Mouse (Mus musculus) heart, adult 2 months (tissue): ENCODE results near the gene Cmbl. TPM values are rescaled to one million over a fixed set of nuclear protein-coding genes. Genes with fewer than 3 reads are reported as not detected.

Experiments
- DNase-seq, 2 experiments: peaks; one replicate each; pipeline ENCODE4 v3.0.0; 2021
- H3K27ac ChIP-seq: fragments of 200-600 bp; 2 replicates; pipeline ENCODE4 v1.8.1; 2022
- H3K27me3 ChIP-seq: fragments of 200-500 bp; 2 replicates; pipeline ENCODE4 v1.6.1; 2012; ENCODE audit warnings: mild to moderate bottlenecking, low read length, inconsistent platforms, mixed read lengths; ENCODE audit not compliant: control insufficient read depth, insufficient read depth
- H3K36me3 ChIP-seq: fragments of 200-500 bp; 2 replicates; pipeline ENCODE4 v1.6.1; 2012; ENCODE audit warnings: low read length, inconsistent platforms; ENCODE audit not compliant: control insufficient read depth, insufficient read depth
- H3K4me1 ChIP-seq: fragments of 200-500 bp; 2 replicates; pipeline ENCODE4 v1.6.1; 2011; ENCODE audit warnings: low read length; ENCODE audit not compliant: control insufficient read depth, insufficient read depth
- H3K4me3 ChIP-seq: fragments of 200-600 bp; 2 replicates; pipeline ENCODE4 v1.8.1; 2022
- H3K79me2 ChIP-seq: fragments of 200-500 bp; replicated peaks from 2 replicates; pipeline ENCODE4 v1.6.1; 2012; ENCODE audit warnings: mild to moderate bottlenecking, inconsistent platforms, low read length, moderate library complexity, mixed read lengths; ENCODE audit not compliant: control insufficient read depth, insufficient read depth
- H3K9ac ChIP-seq: fragments of 200-500 bp; 2 replicates; pipeline ENCODE4 v1.6.1; 2012; ENCODE audit warnings: low read depth, mild to moderate bottlenecking, control low read depth, inconsistent platforms, low read length, mixed read lengths
- EP300 ChIP-seq: fragments of 200-500 bp; IDR thresholded peaks from 2 replicates; pipeline ENCODE4 v1.6.1; 2011; ENCODE audit warnings: low read depth, low read length, control low read depth; ENCODE audit not compliant: insufficient read depth
- WGBS: fragments of 180-500 bp; shearing (Covaris S2); methylation state at CpG from one replicate; pipeline ENCODE4 v1.1.7; 2018; 5-methylcytosine and 5-hydroxymethylcytosine counted together
- intact Hi-C: fragments of 180-260 bp; cut with DNase I; formaldehyde crosslinking; loops from one replicate; pipeline ENCODE4 v1.15.1; 2025
- polyA plus RNA-seq: library from polyadenylated mRNA; depleted of rRNA; stranded (reverse); fragments of >200 nt; gene quantifications from 2 replicates; pipeline ENCODE4 v1.2.3, GENCODE M21; 2012; rRNA removed
- total RNA-seq, 2 experiments: library from RNA; stranded (reverse); gene quantifications; 2 replicates each; pipeline ENCODE4 v1.2.3; 2021

Gene Cmbl
- total and polyA plus RNA-seq, 3 experiments, result 27.1 to 49.6 (median 30.7) TPM

- Histone ChIP-seq H3K4me1 (no peaks in the 10 kb centered on the region), H3K79me2 (no peaks in the 10 kb centered on the region), H3K9ac (no peak overlapping the region), H3K27me3 (no peaks in the 10 kb centered on the region), H3K27ac (no peak overlapping the region), H3K36me3 (no peaks in the 10 kb centered on the region), H3K4me3 (no peak overlapping the region)
- intact Hi-C loops, result no loop called here
- TF ChIP-seq EP300, result no peak
- 68% methylated on average over 9 of the region's 9 CpGs for WGBS
- no peak for DNase-seq
Observed at GRCm38 (mm10) chr15:31636091-31636595, 71.0 kb downstream of the Cmbl start.

Other genes with a start within 250 kb of the Cmbl start
- gene Ankrd33b, start 197.7 kb upstream of the Cmbl start, total RNA-seq, result 10 to 100 TPM; 28.6 to 32.8 TPM
- 7.8 and 16.5 TPM in 2 replicates for gene Ankrd33b, start 197.7 kb upstream of the Cmbl start, polyA plus RNA-seq
- gene Ropn1l, start 111.7 kb upstream of the Cmbl start, total RNA-seq, result not detected
- gene Ropn1l, start 111.7 kb upstream of the Cmbl start, polyA plus RNA-seq, result 0.67 and 0.86 TPM in 2 replicates
- 100 to 1,000 TPM; 101 to 121 TPM for gene March6, start 34.3 kb upstream of the Cmbl start, total RNA-seq
- gene March6, start 34.3 kb upstream of the Cmbl start, polyA plus RNA-seq, result 32.3 and 65.1 TPM in 2 replicates
- gene Cct5, start 36.4 kb downstream of the Cmbl start, total RNA-seq, result 100 to 1,000 TPM; 131 to 146 TPM
- gene Cct5, start 36.4 kb downstream of the Cmbl start, polyA plus RNA-seq, result 64.3 and 112 TPM in 2 replicates
- 10 to 100 TPM; 20.0 to 22.4 TPM for gene Fam173b, start 36.5 kb downstream of the Cmbl start, total RNA-seq
- gene Fam173b, start 36.5 kb downstream of the Cmbl start, polyA plus RNA-seq, result 11.2 and 17.1 TPM in 2 replicates